Mouse (Mus musculus) layer of hippocampus, adult 8-10 months (tissue): ENCODE data around the gene Serpina3f. TPM values are rescaled to one million over a fixed set of nuclear protein-coding genes. Genes with fewer than 3 reads are reported as not detected.

Experiments
- DNase-seq, 2 experiments: peaks; one replicate each; pipeline ENCODE4 v3.0.0; 2022; ENCODE audit warnings: low spot score in 2 of 2
- total RNA-seq, 4 experiments: library from RNA; stranded (reverse); gene quantifications; 2 replicates each; pipeline ENCODE4 v1.2.4; 2022

Serpina3f gene
- total RNA-seq, 4 experiments from 2014 or later, result 0.34 TPM; not detected in 3

DNA sequence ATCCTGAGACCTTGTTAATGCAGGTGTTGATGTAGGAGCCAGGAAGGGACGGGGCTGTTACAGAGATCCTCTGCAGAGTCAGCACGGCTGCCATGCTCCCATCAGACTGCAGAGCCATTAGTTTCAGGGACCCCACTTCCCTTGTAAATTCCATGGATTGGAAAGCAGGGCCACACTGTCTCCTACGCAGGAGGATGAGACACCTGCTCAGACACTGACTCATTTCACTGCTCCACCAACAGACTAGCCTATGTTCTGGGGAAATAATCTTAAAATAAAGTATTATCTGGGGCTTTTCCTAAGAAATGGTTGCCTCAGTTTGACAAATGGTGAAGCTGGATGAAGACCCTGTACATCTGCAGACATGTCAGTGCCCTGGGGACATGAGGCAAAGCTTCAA is 33.9 kb downstream of the Serpina3f start:
- DNase-seq, result peak in 1 of 2 experiments; percentile 15

DNA sequence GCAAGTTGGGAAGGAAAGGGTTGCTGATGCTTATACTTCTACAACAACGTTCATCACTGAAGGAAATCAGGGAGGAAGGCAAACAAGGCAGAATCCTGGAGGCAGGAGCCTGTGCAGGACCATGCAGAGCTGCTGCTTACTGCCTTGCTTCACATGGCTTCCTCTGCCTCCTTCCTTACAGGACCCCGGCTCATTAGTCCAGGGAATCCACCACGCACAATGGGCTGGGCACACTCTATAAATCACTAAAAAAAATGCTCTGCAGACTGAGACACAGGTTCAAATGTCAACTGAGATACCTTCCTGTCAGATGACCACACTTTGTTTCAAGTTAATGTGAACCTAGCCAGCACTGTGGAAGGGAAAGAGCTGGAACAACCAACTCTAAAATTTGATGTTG is 46.7 kb downstream of the Serpina3f start:
- DNase-seq, result no peak

DNA sequence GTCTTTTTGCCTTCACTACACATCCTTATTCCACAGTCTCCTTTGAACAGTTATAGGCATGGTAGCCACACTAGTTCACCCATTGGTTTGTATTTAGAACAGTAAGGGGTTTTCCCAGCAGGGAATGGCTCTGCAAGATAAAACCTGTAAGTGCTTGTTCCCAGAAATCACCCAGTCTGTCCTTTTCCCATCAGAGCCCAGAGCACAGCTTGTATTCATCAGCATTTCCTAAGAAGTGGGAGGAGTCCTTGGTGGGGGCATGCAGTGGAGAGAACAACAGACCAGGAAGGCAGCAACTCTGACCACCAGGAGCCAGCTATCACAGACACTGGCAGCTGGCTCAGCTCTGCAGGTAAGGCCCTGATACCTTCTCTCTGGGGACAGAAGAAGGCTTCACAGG is 48.5 kb downstream of the Serpina3f start, which contains the start of gene Serpina3i:
Serpina3i (plus strand) TSS at position 260 of the 400 bp plus-strand sequence.
- no peak for DNase-seq

DNA sequence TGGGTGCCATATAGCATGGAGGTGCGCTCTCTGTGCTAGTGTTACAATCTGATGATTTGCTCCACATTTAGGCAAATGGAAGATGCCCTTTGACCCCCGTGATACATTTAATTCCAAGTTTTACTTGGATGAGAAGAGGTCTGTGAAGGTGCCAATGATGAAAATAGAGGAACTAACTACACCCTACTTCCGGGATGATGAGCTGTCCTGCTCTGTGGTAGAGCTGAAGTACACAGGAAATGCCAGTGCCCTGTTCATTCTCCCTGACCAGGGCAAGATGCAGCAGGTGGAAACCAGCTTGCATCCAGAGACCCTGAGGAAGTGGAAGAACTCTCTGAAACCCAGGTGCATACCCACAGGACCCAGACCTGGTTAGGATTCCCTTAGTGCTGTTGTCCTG is 52.0 kb downstream of the Serpina3f start:
- DNase-seq, result no peak

Other genes with a start within 250 kb of the Serpina3f start
- not detected for gene Serpina11, start 224.6 kb upstream of the Serpina3f start, total RNA-seq
- under 1 TPM; 0.10 to 0.32 (median 0.14) TPM for gene Serpina9, start 200.8 kb upstream of the Serpina3f start, total RNA-seq
- gene Serpina12, start 170.1 kb upstream of the Serpina3f start, total RNA-seq, result not detected
- not detected for gene Serpina5, start 113.4 kb upstream of the Serpina3f start, total RNA-seq
- gene Serpina3a, start 101.8 kb upstream of the Serpina3f start, total RNA-seq, result not detected
- gene Serpina3b, start 86.5 kb upstream of the Serpina3f start, total RNA-seq, result not detected
- under 1 TPM; 0.20 to 0.59 (median 0.37) TPM for gene Serpina3c, start 60.7 kb upstream of the Serpina3f start, total RNA-seq
- 1 to 10 TPM; 1.9 to 3.1 (median 2.4) TPM for gene Serpina3g, start 21.7 kb downstream of the Serpina3f start, total RNA-seq
- 1 to 10 TPM; 1.2 to 2.3 (median 1.7) TPM for gene Serpina3i, start 48.6 kb downstream of the Serpina3f start, total RNA-seq
- not detected for gene Serpina3j, start 100.0 kb downstream of the Serpina3f start, total RNA-seq
- not detected for gene Serpina3k, start 123.9 kb downstream of the Serpina3f start, total RNA-seq
- 1 to 10 TPM in 1 of 4 experiments, under 1 TPM in 2, not detected in 1; 0.83 to 1.3 (median 0.97) TPM for gene Serpina3m, start 123.9 kb downstream of the Serpina3f start, total RNA-seq
- gene Serpina3n, start 192.2 kb downstream of the Serpina3f start, total RNA-seq, result 100 to 1,000 TPM in 2 of 4 experiments, 10 to 100 TPM in 2; 66.0 to 259 (median 118) TPM